Mouse (Mus musculus) forebrain, embryonic 15.5 days (tissue): ENCODE measurements at regions not wholly inside any gene's neighbourhood (a gene's known extent, or its start where the extent isn't known, plus 50 kb on each side); places are given as distances from the start of the nearest gene placed in this dataset.

Source experiments
- ATAC-seq: fragments of 200-750 bp; cut with Nextera tagmentation; replicated peaks from 2 replicates; pipeline ENCODE4 v1.8.0; 2017; ENCODE audit warnings: mild to moderate bottlenecking, moderate TSS enrichment, moderate library complexity
- H3K27ac ChIP-seq: fragments of 300-500 bp; sonication (generic); replicated peaks from 2 replicates; pipeline ENCODE4 v1.5.1; 2015; ENCODE audit warnings: mild to moderate bottlenecking, inconsistent platforms
- H3K27me3 ChIP-seq: fragments of 300-500 bp; sonication (generic); 2 replicates; pipeline ENCODE4 v1.6.1; 2015; ENCODE audit warnings: inconsistent platforms
- H3K36me3 ChIP-seq: fragments of 300-500 bp; sonication (generic); 2 replicates; pipeline ENCODE4 v1.6.1; 2015; ENCODE audit warnings: mild to moderate bottlenecking, inconsistent platforms
- H3K4me1 ChIP-seq: fragments of 300-500 bp; sonication (generic); 2 replicates; pipeline ENCODE4 v1.6.1; 2015; ENCODE audit warnings: inconsistent platforms
- H3K4me2 ChIP-seq: fragments of 300-500 bp; sonication (generic); replicated peaks from 2 replicates; pipeline ENCODE4 v1.6.1; 2015; ENCODE audit warnings: mild to moderate bottlenecking, inconsistent platforms
- H3K4me3 ChIP-seq: fragments of 300-500 bp; sonication (generic); 2 replicates; pipeline ENCODE4 v1.5.1; 2015; ENCODE audit warnings: mild to moderate bottlenecking, inconsistent platforms
- H3K9ac ChIP-seq: fragments of 300-500 bp; sonication (generic); replicated peaks from 2 replicates; pipeline ENCODE4 v1.6.1; 2015; ENCODE audit warnings: mild to moderate bottlenecking, inconsistent platforms
- H3K9me3 ChIP-seq: fragments of 300-500 bp; sonication (generic); 2 replicates; pipeline ENCODE4 v1.6.1; 2016; ENCODE audit warnings: inconsistent platforms
- WGBS: fragments of 180-500 bp; shearing (Covaris S2); methylation state at CpG from one replicate; pipeline ENCODE4 v1.1.7; 2015; ENCODE audit warnings: mixed read lengths; 5-methylcytosine and 5-hydroxymethylcytosine counted together

DNA sequence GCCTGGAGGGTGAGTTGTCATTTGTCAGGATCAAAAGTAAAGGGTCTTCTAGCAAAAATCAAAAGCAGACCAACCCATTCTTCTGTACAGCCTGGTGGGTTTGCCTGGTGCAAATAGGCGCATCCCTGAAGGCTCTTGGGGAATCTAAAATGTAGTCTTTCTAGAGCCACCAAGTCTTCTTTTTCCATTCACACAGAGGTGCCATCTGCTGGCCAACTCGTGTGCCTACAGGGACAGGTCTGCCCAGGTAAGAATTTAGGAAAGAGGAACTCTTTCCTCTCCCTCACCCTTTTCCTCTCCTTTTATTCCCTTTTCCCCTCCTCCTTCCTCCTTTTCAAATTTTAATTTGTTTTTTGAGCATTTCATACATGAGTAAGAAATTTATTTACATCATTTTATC is 116.5 kb downstream of the Insig2 start:
- H3K9ac ChIP-seq = no peak overlapping the region
- 23% methylated on average over 2 of the region's 2 CpGs for whole genome bisulfite sequencing

DNA sequence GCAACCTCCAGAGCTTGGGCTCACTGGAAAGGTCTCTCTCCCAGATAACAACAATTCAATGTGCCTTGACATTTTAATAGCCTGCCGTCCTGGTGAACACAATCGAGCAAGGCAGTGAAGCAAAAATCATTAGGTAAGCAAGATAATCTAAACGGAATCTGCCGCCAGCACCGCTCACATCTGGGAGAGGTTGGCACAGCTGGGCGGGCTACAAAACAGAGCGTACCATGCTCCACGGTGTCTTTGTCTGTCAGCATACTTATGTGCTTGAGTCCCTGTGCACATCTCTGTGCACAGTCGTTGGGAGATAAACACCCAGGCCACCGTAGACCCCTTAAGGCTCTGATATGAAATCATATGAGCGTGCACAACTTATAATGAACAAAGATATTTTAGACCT is 108.1 kb downstream of the Insig2 start:
- no peak overlapping the region for H3K27ac ChIP-seq
- H3K36me3 ChIP-seq = no peaks in the 10 kb centered on the region
- no peak overlapping the region for H3K9ac ChIP-seq
- H3K27me3 ChIP-seq = no peaks in the 10 kb centered on the region
- no peak for ATAC-seq
- no peak overlapping the region for H3K4me2 ChIP-seq
- H3K4me1 ChIP-seq = no peaks in the 10 kb centered on the region
- no peaks in the 10 kb centered on the region for H3K9me3 ChIP-seq
- 82% methylated on average over 11 of the region's 11 CpGs for WGBS
- no peak overlapping the region for H3K4me3 ChIP-seq

More for the DNA sequence above, 116.5 kb downstream of the Insig2 start:
- ATAC-seq = no peak
- Histone ChIP-seq H3K4me1 (no peaks in the 10 kb centered on the region), H3K27me3 (no peaks in the 10 kb centered on the region), H3K4me3 (no peak overlapping the region), H3K27ac (no peak overlapping the region), H3K36me3 (no peaks in the 10 kb centered on the region), H3K9me3 (no peaks in the 10 kb centered on the region), H3K4me2 (no peak overlapping the region)

DNA sequence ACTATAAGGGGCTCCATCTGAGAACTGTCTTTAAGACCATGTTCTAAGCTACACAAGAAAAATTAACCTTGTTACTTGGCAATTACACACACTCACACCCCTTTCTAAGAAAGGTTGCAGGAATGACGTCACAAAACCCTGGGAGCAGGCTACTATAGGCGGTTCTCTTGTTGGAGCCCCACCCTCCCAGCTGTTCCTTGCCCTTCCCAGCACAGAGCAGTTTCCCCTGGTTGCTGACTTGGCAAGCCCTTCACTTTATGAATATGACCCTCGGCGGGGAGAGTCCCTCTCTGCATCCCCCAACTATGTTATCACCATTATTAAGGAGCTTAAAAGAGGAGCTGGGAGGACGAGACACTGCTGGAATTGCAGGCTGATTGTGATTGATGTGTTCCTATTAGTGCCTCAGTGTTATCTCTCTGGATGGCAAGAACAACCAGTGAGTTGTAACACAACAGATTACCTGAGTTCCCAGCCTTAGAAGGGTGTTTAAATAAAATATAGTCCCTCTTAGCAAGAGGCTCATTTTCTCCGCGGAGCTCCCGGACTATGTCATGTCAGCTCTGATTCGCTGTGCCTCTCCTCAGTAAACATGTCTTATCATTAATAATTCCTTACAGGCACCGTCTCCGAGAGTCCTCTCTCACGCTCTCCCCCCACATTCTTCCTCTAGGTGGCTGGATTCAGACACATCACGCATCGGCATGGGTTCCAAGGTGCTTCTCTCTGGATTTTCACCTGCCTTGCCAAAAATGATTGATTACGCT is 105.7 kb downstream of the Insig2 start:
- Histone ChIP-seq H3K4me3 (no peak overlapping the region), H3K9me3 (no peaks in the 10 kb centered on the region), H3K27ac (no peak overlapping the region), H3K4me1 (no peaks in the 10 kb centered on the region), H3K36me3 (no peaks in the 10 kb centered on the region), H3K27me3 (no peaks in the 10 kb centered on the region), H3K4me2 (no peak overlapping the region), H3K9ac (no peak overlapping the region)
- 73% methylated on average over 15 of the region's 15 CpGs for WGBS
- ATAC-seq = no peak

DNA sequence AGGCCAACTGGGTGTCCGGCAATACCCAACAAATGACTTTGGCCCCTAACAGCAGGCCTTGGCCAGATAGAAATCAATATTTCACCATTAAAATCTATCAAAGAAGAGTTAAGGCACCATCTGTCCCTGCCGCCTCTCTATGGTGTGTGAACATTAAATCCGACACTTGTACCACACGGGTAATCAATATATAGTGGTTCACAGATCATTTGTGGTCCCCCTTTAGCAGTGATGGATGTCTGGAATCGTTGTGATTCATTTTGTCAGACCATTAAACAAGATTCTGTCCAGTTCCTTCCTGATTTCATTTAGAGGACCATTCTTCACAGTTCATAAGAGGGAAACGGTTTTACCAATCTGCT is 105.2 kb downstream of the Insig2 start:
- no peak overlapping the region for H3K27ac ChIP-seq
- no peak for ATAC-seq
- no peaks in the 10 kb centered on the region for H3K4me1 ChIP-seq
- H3K27me3 ChIP-seq = no peaks in the 10 kb centered on the region
- H3K9ac ChIP-seq = no peak overlapping the region
- no peak overlapping the region for H3K4me2 ChIP-seq
- H3K9me3 ChIP-seq = no peaks in the 10 kb centered on the region
- 88% methylated on average over 6 of the region's 6 CpGs for WGBS
- H3K4me3 ChIP-seq = no peak overlapping the region
- no peaks in the 10 kb centered on the region for H3K36me3 ChIP-seq

DNA sequence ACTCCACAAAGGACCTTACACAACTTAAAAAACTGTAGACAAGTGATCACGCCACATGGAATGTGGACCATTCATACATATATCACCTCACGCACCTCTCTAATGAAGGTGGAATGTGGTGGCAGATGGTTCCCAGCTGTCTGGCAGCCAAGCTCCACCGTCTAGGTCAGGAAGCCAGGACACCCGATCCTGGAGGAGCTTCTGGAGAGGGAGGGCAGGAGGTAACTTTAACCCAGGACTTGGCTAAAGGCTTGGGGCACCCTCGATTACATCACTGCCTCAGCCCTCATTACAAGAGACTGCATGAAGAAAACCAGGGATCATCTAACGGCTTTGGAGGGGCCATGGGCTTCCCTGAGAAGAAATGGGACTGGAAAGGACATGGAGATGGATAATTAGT is 88.8 kb downstream of the Insig2 start:
- no peaks in the 10 kb centered on the region for H3K27me3 ChIP-seq
- no peak overlapping the region for H3K4me3 ChIP-seq
- ATAC-seq = no peak
- no peaks in the 10 kb centered on the region for H3K36me3 ChIP-seq
- no peak overlapping the region for H3K9ac ChIP-seq
- H3K4me1 ChIP-seq = no peaks in the 10 kb centered on the region
- WGBS = 80% methylated on average over 6 of the region's 6 CpGs
- no peak overlapping the region for H3K27ac ChIP-seq
- no peaks in the 10 kb centered on the region for H3K9me3 ChIP-seq
- no peak overlapping the region for H3K4me2 ChIP-seq

DNA sequence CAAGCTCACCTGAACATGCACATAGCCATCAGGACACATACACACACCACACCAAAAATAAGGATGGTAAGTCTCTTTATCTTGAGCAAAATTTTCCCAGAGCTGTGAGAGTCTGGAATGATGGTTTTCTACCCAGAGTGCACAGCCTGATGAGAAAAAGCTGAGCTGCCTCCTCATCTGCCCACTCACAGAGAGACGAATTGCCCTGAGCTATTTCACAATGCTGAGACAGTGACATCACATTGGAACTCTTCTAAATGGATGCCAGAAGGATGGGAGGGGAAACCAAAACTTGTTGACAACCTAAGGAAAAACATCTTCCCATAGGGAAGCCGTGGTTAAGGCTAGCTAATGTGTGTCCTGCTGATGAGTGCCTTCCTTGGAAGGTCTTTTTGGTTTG is 84.8 kb downstream of the Insig2 start:
- no peak for ATAC-seq
- Histone ChIP-seq H3K9ac (no peak overlapping the region), H3K36me3 (no peaks in the 10 kb centered on the region), H3K27ac (no peak overlapping the region), H3K27me3 (no peaks in the 10 kb centered on the region), H3K9me3 (no peaks in the 10 kb centered on the region), H3K4me3 (no peak overlapping the region), H3K4me2 (no peak overlapping the region), H3K4me1 (no peaks in the 10 kb centered on the region)
- WGBS = 66% methylated on average over 2 of the region's 2 CpGs

DNA sequence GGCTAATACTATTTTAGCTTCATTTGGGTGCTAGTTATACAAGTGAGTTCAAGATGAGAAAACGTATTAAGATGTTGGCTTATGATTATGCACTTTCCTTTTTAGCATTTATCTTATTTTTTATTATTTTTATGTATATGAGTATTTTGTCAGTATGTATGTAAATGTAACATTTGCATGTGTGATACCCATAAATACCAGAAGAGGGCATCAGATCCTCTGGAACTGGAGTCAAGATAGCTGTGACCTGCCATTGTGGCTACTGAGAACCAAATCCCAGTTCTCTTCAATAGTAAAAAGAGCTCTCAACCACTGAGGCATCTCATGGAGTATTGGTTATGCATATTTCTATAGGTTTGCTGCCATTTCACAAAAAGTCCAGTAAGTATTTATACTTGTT is 83.3 kb downstream of the Insig2 start:
- ATAC-seq = no peak
- Histone ChIP-seq H3K9ac (no peak overlapping the region), H3K36me3 (no peaks in the 10 kb centered on the region), H3K4me1 (no peaks in the 10 kb centered on the region), H3K27me3 (no peaks in the 10 kb centered on the region), H3K4me2 (no peak overlapping the region), H3K27ac (no peak overlapping the region), H3K4me3 (no peak overlapping the region), H3K9me3 (no peaks in the 10 kb centered on the region)
- 62% methylated on average over 1 of the region's 1 CpGs for WGBS

DNA sequence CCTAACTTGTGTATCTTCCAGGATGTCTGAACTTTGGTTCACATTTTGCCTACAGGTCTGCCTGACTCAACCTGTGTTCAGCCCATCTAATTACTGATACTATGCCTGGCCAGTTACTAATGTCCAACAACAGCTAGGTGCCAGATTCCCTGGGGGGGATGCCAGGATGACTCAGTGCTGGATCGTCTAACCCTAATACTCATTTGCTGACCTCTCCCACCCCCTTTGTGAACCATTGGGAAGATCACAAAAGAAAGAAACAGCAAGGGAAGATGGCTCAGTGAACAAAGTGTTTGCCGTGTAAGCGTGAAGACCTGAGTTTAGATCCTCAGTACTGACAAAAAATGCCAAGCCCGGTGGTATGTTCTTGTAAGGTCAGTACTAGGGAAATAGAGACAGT is 81.7 kb downstream of the Insig2 start:
- Histone ChIP-seq H3K9ac (no peak overlapping the region), H3K27me3 (no peaks in the 10 kb centered on the region), H3K4me2 (no peak overlapping the region), H3K9me3 (no peaks in the 10 kb centered on the region), H3K4me3 (no peak overlapping the region), H3K4me1 (no peaks in the 10 kb centered on the region), H3K27ac (no peak overlapping the region), H3K36me3 (no peaks in the 10 kb centered on the region)
- ATAC-seq = no peak
- WGBS = 88% methylated on average over 4 of the region's 4 CpGs

DNA sequence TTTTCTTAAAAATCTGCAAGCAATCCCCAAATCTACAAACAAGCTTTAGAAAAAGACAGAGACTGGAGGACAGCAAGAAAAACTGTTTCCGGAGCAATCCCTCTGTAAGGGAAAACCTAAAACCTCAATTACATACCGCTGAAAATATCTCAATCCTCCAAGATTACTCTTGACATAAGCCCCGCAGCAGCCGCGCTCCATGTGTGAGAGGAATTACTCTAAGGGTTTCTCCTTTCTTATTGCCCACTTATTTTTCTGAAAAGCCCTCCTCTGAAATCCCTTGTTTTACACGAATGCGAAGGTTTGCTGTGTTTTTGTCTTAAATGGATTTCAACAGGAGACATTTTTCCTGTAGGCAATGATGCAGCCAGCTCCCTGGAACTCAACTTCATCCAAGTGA is 80.3 kb downstream of the Insig2 start:
- no peak overlapping the region for H3K4me2 ChIP-seq
- no peak overlapping the region for H3K9ac ChIP-seq
- no peak for ATAC-seq
- WGBS = 85% methylated on average over 7 of the region's 7 CpGs
- no peaks in the 10 kb centered on the region for H3K4me1 ChIP-seq
- no peaks in the 10 kb centered on the region for H3K36me3 ChIP-seq
- no peak overlapping the region for H3K27ac ChIP-seq
- H3K9me3 ChIP-seq = no peaks in the 10 kb centered on the region
- H3K4me3 ChIP-seq = no peak overlapping the region
- no peaks in the 10 kb centered on the region for H3K27me3 ChIP-seq

DNA sequence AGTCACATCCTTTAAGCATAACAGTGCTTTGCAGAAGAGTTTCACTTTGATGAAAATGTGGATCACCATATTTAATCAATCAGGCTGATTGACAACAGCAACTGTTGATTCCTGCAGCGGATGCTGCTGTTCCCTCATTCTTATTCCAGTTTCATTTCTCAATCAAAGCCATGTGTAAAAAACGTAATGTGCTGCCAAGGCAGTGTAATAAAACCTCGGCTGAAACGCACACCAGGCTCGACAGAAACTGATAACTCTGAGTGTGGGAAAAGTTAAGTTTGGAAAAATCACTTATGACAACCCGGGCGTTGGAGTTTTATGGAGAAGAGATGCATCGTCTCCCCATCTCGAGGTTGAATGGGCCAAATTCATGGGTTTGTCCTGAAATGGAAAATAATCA is 78.2 kb downstream of the Insig2 start:
- Histone ChIP-seq H3K36me3 (no peaks in the 10 kb centered on the region), H3K27ac (no peak overlapping the region), H3K4me2 (no peak overlapping the region), H3K4me1 (no peaks in the 10 kb centered on the region), H3K4me3 (no peak overlapping the region), H3K9ac (no peak overlapping the region), H3K9me3 (no peaks in the 10 kb centered on the region), H3K27me3 (no peaks in the 10 kb centered on the region)
- ATAC-seq = no peak
- 86% methylated on average over 9 of the region's 9 CpGs for WGBS
